12 mouse cellular contexts compared by ENCODE assay signal in the genomic region with DNA sequence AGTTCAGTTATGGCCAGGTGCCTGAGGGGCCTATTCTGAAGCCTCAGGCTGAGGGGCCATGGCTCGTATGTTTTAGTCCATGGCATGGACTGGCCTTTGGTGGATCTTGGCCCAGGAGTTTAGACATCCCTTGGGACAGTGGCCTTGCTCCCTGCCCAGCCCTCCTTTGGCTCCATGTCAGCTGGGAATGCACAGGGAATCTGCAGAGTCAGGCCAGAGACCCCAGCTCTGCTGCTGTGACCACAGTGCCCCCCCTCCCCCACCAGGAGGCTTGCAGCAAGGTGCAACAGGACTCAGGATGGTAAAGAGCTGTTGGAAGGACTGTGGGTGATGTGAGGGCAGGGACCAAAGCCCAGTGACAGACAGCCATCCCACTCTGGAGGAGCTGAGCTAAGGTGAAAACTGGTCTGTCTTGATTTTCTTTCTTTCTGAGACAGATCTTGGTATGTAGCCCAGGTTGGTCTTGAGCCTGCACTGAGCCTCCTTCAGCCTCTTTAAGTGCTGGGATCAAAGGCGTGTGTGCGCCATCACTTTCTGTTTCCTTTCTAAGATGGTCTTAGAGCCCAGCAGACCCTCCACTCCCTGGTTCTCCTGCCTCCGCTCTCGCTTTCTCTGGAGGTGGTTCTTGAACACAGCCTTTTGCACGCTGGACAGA. TPM values are rescaled to one million over a fixed set of nuclear protein-coding genes. Genes with fewer than 3 reads are reported as not detected.
A peak's percentile ranks its signal among the peaks of the same experiment; 100 is the strongest.
DNase-seq lines count a peak whose midpoint lies in the region; ATAC-seq lines count a peak whose summit lies in the region.
"Had no signal": no experiment of that assay in that cellular context is flagged by ENCODE, and none has a peak within 500 bp of the region (broad histone marks: within the 10 kb centered on the region; RNA-seq: fewer than 3 reads in every experiment).

No protein-coding gene starts in this region.

- H3K4me3 ChIP-seq in forebrain, embryonic 14.5 days (ENCODE audit: low read depth, low read length), result no peak overlapping the region
- H3K4me3 ChIP-seq in forebrain, embryonic 13.5 days, result no peak overlapping the region
- H3K4me3 ChIP-seq in lung, embryonic 15.5 days, result no peak overlapping the region
- H3K4me3 ChIP-seq in intestine, embryonic 15.5 days (replicated peaks), result no peak overlapping the region
- H3K4me3 ChIP-seq in stomach, embryonic 15.5 days (replicated peaks), result no peak overlapping the region

- DNase-seq in forebrain, embryonic 14.5 days (ENCODE audit: low spot score), result no peak
- no peak for DNase-seq in lung, adult 18-20 months
- no peak for DNase-seq in kidney, postnatal 4 days
- DNase-seq in layer of hippocampus, adult 9-10 months (ENCODE audit: low spot score), result no peak
- DNase-seq: adrenal gland, adult 8-10 months; cerebellum, postnatal 14 days; retina, postnatal 1 day had no signal

- H3K9ac ChIP-seq in forebrain, embryonic 14.5 days (ENCODE audit: low read length), result no peak overlapping the region
- no peak overlapping the region for H3K9ac ChIP-seq in forebrain, embryonic 13.5 days
- no peak overlapping the region for H3K9ac ChIP-seq in lung, embryonic 15.5 days
- no peak overlapping the region for H3K9ac ChIP-seq in intestine, embryonic 15.5 days
- no peak overlapping the region for H3K9ac ChIP-seq in stomach, embryonic 15.5 days

- no peaks in the 10 kb centered on the region for H3K9me3 ChIP-seq in forebrain, embryonic 14.5 days (replicated peaks; ENCODE audit: control insufficient read depth, low read length)
- no peaks in the 10 kb centered on the region for H3K9me3 ChIP-seq in forebrain, embryonic 13.5 days (replicated peaks)
- H3K9me3 ChIP-seq in lung, embryonic 15.5 days, result no peaks in the 10 kb centered on the region
- no peaks in the 10 kb centered on the region for H3K9me3 ChIP-seq in intestine, embryonic 15.5 days
- H3K9me3 ChIP-seq in stomach, embryonic 15.5 days, result no peaks in the 10 kb centered on the region

- H3K36me3 ChIP-seq in forebrain, embryonic 14.5 days (ENCODE audit: control insufficient read depth, insufficient read depth, low read length), result peaks cover 65% of the 10 kb centered on the region
- peaks cover 72% of the 10 kb centered on the region for H3K36me3 ChIP-seq in forebrain, embryonic 13.5 days (ENCODE audit: poor library complexity, severe bottlenecking)
- H3K36me3 ChIP-seq in lung, embryonic 15.5 days, result 0 out of 2 replicates have a peak, but pooled peaks cover 5% of the 10 kb centered on the region
- H3K36me3 ChIP-seq in intestine, embryonic 15.5 days, result peaks cover 12% of the 10 kb centered on the region; the same call in 1 of the 2 replicates
- peaks cover 14% of the 10 kb centered on the region; the same call in 1 of the 2 replicates for H3K36me3 ChIP-seq in stomach, embryonic 15.5 days

- no peak for ATAC-seq in forebrain, embryonic 14.5 days
- no peak for ATAC-seq in forebrain, embryonic 13.5 days
- ATAC-seq in lung, embryonic 15.5 days (ENCODE audit: borderline replicate concordance, extremely low read depth, low FRiP score, low TSS enrichment), result no peak
- no peak for ATAC-seq in intestine, embryonic 15.5 days
- no peak for ATAC-seq in stomach, embryonic 15.5 days (ENCODE audit: insufficient read depth, low FRiP score, low read depth)
- ATAC-seq: midbrain, embryonic 16.5 days had no signal

- WGBS in forebrain, embryonic 14.5 days, result 81% methylated on average over 6 of the region's 6 CpGs
- WGBS in forebrain, embryonic 13.5 days, result 92% methylated on average over 6 of the region's 6 CpGs
- WGBS in lung, embryonic 15.5 days, result 78% methylated on average over 6 of the region's 6 CpGs
- 87% methylated on average over 6 of the region's 6 CpGs for WGBS in intestine, embryonic 15.5 days
- WGBS in stomach, embryonic 15.5 days, result 83% methylated on average over 6 of the region's 6 CpGs

- H3K27me3 ChIP-seq in forebrain, embryonic 14.5 days (replicated peaks; ENCODE audit: control insufficient read depth, insufficient read depth, low read length), result no peaks in the 10 kb centered on the region
- no peaks in the 10 kb centered on the region for H3K27me3 ChIP-seq in forebrain, embryonic 13.5 days
- H3K27me3 ChIP-seq in lung, embryonic 15.5 days, result no peaks in the 10 kb centered on the region
- no peaks in the 10 kb centered on the region for H3K27me3 ChIP-seq in intestine, embryonic 15.5 days (replicated peaks)
- no peaks in the 10 kb centered on the region for H3K27me3 ChIP-seq in stomach, embryonic 15.5 days (replicated peaks)

- no peak overlapping the region for H3K4me2 ChIP-seq in forebrain, embryonic 14.5 days (ENCODE audit: low read length)
- no peak overlapping the region for H3K4me2 ChIP-seq in forebrain, embryonic 13.5 days
- H3K4me2 ChIP-seq in lung, embryonic 15.5 days, result 0 out of 2 replicates have a peak overlapping the region, but pooled peaks have one; percentile 11
- peak overlapping the region; percentile 41 for H3K4me2 ChIP-seq in intestine, embryonic 15.5 days (replicated peaks)
- 0 out of 2 replicates have a peak overlapping the region, but pooled peaks have one; percentile 25 for H3K4me2 ChIP-seq in stomach, embryonic 15.5 days

- peak overlapping the region; percentile 44; the same call in 1 of the 2 replicates for H3K27ac ChIP-seq in forebrain, embryonic 14.5 days (ENCODE audit: low read depth, low read length)
- no peak overlapping the region for H3K27ac ChIP-seq in forebrain, embryonic 13.5 days
- peak overlapping the region; percentile 68 for H3K27ac ChIP-seq in lung, embryonic 15.5 days
- peak overlapping the region; percentile 75 for H3K27ac ChIP-seq in intestine, embryonic 15.5 days
- peak overlapping the region; percentile 77 for H3K27ac ChIP-seq in stomach, embryonic 15.5 days

- H3K4me1 ChIP-seq in forebrain, embryonic 14.5 days (ENCODE audit: control insufficient read depth, insufficient read depth, low read length), result peaks cover 28% of the 10 kb centered on the region
- peaks cover 55% of the 10 kb centered on the region for H3K4me1 ChIP-seq in forebrain, embryonic 13.5 days
- H3K4me1 ChIP-seq in lung, embryonic 15.5 days, result peaks cover 63% of the 10 kb centered on the region
- peaks cover 59% of the 10 kb centered on the region for H3K4me1 ChIP-seq in intestine, embryonic 15.5 days (replicated peaks)
- peaks cover 61% of the 10 kb centered on the region for H3K4me1 ChIP-seq in stomach, embryonic 15.5 days

RNA-seq across cellular contexts. Expression of a gene that starts 7.0 kb away (rescaled TPM):
- polyA plus RNA-seq in forebrain, embryonic 14.5 days (2014; fragmentation: Nextera tagmentation; extraction: Ambion mirVana), result 29.9 and 31.1 TPM in 2 replicates
- polyA plus RNA-seq in forebrain, embryonic 13.5 days (2015; fragmentation: Nextera tagmentation; extraction: Ambion mirVana), result 40.0 and 47.6 TPM in 2 replicates
- polyA plus RNA-seq in lung, embryonic 15.5 days (2015; fragmentation: Nextera tagmentation; extraction: Ambion mirVana), result 32.0 and 33.3 TPM in 2 replicates
- polyA plus RNA-seq in intestine, embryonic 15.5 days (2015; fragmentation: Nextera tagmentation; extraction: Ambion mirVana), result 46.6 and 49.2 TPM in 2 replicates
- polyA plus RNA-seq in stomach, embryonic 15.5 days (2015; fragmentation: Nextera tagmentation; extraction: Ambion mirVana), result 43.6 and 56.6 TPM in 2 replicates

RNA-seq across cellular contexts. Expression of a gene that starts 27.4 kb away (rescaled TPM):
- 148 and 156 TPM in 2 replicates for polyA plus RNA-seq in forebrain, embryonic 14.5 days (2014; fragmentation: Nextera tagmentation; extraction: Ambion mirVana)
- 146 and 148 TPM in 2 replicates for polyA plus RNA-seq in forebrain, embryonic 13.5 days (2015; fragmentation: Nextera tagmentation; extraction: Ambion mirVana)
- 122 and 123 TPM in 2 replicates for polyA plus RNA-seq in lung, embryonic 15.5 days (2015; fragmentation: Nextera tagmentation; extraction: Ambion mirVana)
- 123 and 131 TPM in 2 replicates for polyA plus RNA-seq in intestine, embryonic 15.5 days (2015; fragmentation: Nextera tagmentation; extraction: Ambion mirVana)
- polyA plus RNA-seq in stomach, embryonic 15.5 days (2015; fragmentation: Nextera tagmentation; extraction: Ambion mirVana), result 110 and 118 TPM in 2 replicates

RNA-seq across cellular contexts. Expression of a gene that starts 49.8 kb away (rescaled TPM):
- polyA plus RNA-seq in forebrain, embryonic 14.5 days (2014; fragmentation: Nextera tagmentation; extraction: Ambion mirVana), result 0.95 and 1.5 TPM in 2 replicates
- 0.13 and 0.45 TPM in 2 replicates for polyA plus RNA-seq in forebrain, embryonic 13.5 days (2015; fragmentation: Nextera tagmentation; extraction: Ambion mirVana)
- polyA plus RNA-seq in lung, embryonic 15.5 days (2015; fragmentation: Nextera tagmentation; extraction: Ambion mirVana), result 0.06 and 0.22 TPM in 2 replicates
- polyA plus RNA-seq in intestine, embryonic 15.5 days (2015; fragmentation: Nextera tagmentation; extraction: Ambion mirVana), result 0.35 TPM in 1 of 2 replicates, not detected in the other
- polyA plus RNA-seq in stomach, embryonic 15.5 days (2015; fragmentation: Nextera tagmentation; extraction: Ambion mirVana), result 0.06 and 0.31 TPM in 2 replicates

Comparison
In these comparisons a context has a peak if more than half of its experiments do, and no peak if none do; other contexts are left out.
1. H3K4me2 ChIP-seq: peak in lung, embryonic 15.5 days (single experiment), intestine, embryonic 15.5 days (single experiment) and stomach, embryonic 15.5 days (single experiment); none in forebrain, embryonic 14.5 days (single experiment) and forebrain, embryonic 13.5 days (single experiment).